Mouse (Mus musculus): ENCODE results near the gene Plekhs1.
"Not testable (repeated sequence)": the region's sequence is repeated elsewhere in the genome, so short reads cannot be mapped to it uniquely, and the experiment has no call there.

Plekhs1 gene

GRCm38 (mm10) chr19:56511207-56511606 is 49.8 kb downstream of the Plekhs1 start:
- in situ Hi-C loops (cut with MboI, MseI): not testable (repeated sequence)

- in situ Hi-C loops (cut with MboI, MseI): not testable (repeated sequence)
Observed at GRCm38 (mm10) chr19:56513527-56513926, 52.1 kb downstream of the Plekhs1 start.

- in situ Hi-C loops (cut with MboI, MseI): not testable (repeated sequence)
Observed at GRCm38 (mm10) chr19:56519408-56519807, 58.0 kb downstream of the Plekhs1 start.

GRCm38 (mm10) chr19:56530529-56530928 is 69.1 kb downstream of the Plekhs1 start:
- in situ Hi-C loops (cut with MboI, MseI): not testable (repeated sequence)

- in situ Hi-C loops (cut with MboI, MseI): no loop called here
Observed at GRCm38 (mm10) chr19:56531251-56531650, 69.8 kb downstream of the Plekhs1 start.

- in situ Hi-C loops (cut with MboI, MseI): no loop called here
Observed at GRCm38 (mm10) chr19:56533291-56534071, 72.0 kb downstream of the Plekhs1 start.

- in situ Hi-C loops (cut with MboI, MseI): no loop called here
Observed at GRCm38 (mm10) chr19:56534337-56534736, 72.9 kb downstream of the Plekhs1 start.

GRCm38 (mm10) chr19:56535064-56535463 is 73.6 kb downstream of the Plekhs1 start:
- in situ Hi-C loops (cut with MboI, MseI): no loop called here

GRCm38 (mm10) chr19:56535765-56536164 is 74.3 kb downstream of the Plekhs1 start:
- in situ Hi-C loops (cut with MboI, MseI): no loop called here
